Mouse (Mus musculus) bone marrow, adult 2 months (tissue): ENCODE measurements around the gene Aco1.

ENCODE experiments used
- CTCF ChIP-seq: fragments of 200-500 bp; IDR thresholded peaks from 2 replicates; pipeline ENCODE4 v1.5.1; 2011; ENCODE audit warnings: low read length, control low read depth; ENCODE audit not compliant: control insufficient read depth, insufficient read depth
- POLR2A ChIP-seq: fragments of 200-500 bp; IDR thresholded peaks from 2 replicates; pipeline ENCODE4 v1.6.1; 2011; ENCODE audit warnings: low read depth, mild to moderate bottlenecking, control low read depth, low read length, borderline replicate concordance; ENCODE audit not compliant: control insufficient read depth

DNA sequence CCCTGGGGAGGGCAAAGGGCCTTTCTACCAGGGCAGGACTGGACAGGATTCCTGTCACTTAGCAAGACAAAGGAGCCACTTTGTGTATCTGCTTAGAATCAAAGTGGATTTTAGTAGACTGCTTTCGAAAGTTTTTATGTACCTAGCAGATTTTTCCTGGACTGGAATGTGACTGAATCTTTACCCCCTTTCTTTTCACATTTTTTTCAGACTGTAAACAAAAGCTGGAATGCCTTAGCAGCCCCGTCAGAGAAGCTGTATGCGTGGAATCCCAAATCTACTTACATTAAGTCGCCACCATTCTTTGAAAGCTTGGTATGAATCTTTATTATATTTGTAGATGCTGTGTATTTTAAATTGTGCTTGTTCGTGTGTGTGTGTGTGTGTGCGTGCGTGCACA is 45.1 kb downstream of the Aco1 start:
- TF ChIP-seq POLR2A: no peak
- TF ChIP-seq CTCF: no peak
